Mouse (Mus musculus): Measurements from ENCODE around the gene Scyl1.

GRCm38 (mm10) chr19:5819549-5819948 is 48.3 kb upstream of the Scyl1 start:
- TF ChIP-seq CHD2 (IDR thresholded peaks at IDR 0.05; ENCODE audit: low read depth, low read length) (no peak), HCFC1 (IDR thresholded peaks at IDR 0.05; ENCODE audit: borderline replicate concordance, insufficient read depth, low read length) (no peak), ZC3H11A (IDR thresholded peaks at IDR 0.05; ENCODE audit: borderline replicate concordance, low read depth, low read length) (no peak), ZNF384 (IDR thresholded peaks at IDR 0.05; ENCODE audit: low read depth, low read length) (no peak)

Data from ES-E14 (cell line).